Mouse (Mus musculus): ENCODE results near the gene Nop2. TPM values are rescaled to one million over a fixed set of nuclear protein-coding genes. Genes with fewer than 3 reads are reported as not detected.

The Nop2 gene
- polyA plus RNA-seq, 1 experiment from 2014 or later, result 67.2 TPM

DNA sequence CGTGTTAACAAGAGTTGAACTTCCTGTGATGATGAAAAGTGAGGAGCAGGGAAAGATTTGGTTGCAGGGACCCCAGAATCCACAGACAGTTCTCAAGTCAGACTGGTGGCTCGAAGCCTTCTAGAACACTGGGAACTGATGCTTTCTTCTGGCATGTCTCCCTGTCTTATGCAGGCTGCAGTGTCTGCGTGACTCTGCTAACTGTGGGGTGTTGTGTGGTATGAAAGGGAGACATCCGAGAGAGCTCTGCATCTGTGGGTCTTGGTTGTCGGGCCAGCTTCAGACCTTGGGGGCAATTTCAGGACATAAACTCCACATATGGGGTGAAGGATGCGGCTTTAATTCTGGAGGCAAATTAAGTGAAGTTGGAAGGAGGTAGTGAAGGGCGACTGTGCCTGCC lies 14.4 kb downstream of the Nop2 start:
- no peaks in the 10 kb centered on the region for H3K9me3 ChIP-seq (ENCODE audit: control insufficient read depth, low read length)
- H3K27ac ChIP-seq (ENCODE audit: low read depth, low read length), result no peak overlapping the region
- H3K36me3 ChIP-seq (ENCODE audit: control insufficient read depth, insufficient read depth, low read length), result peaks cover 26% of the 10 kb centered on the region
- peak overlapping the region; percentile 80 for H3K9ac ChIP-seq (ENCODE audit: low read depth, low read length)
- H3K27me3 ChIP-seq (ENCODE audit: control insufficient read depth, insufficient read depth, low read length), result no peaks in the 10 kb centered on the region
- no peak for ATAC-seq (ENCODE audit: low FRiP score, low TSS enrichment)
- H3K4me2 ChIP-seq (replicated peaks; ENCODE audit: low read depth, low read length), result peak overlapping the region; percentile 89
- WGBS, result 52% methylated on average over 7 of the region's 7 CpGs
- H3K4me1 ChIP-seq (ENCODE audit: control insufficient read depth, insufficient read depth, low read length), result peaks cover 41% of the 10 kb centered on the region
- H3K4me3 ChIP-seq (ENCODE audit: low read length), result peak overlapping the region; percentile 57

DNA sequence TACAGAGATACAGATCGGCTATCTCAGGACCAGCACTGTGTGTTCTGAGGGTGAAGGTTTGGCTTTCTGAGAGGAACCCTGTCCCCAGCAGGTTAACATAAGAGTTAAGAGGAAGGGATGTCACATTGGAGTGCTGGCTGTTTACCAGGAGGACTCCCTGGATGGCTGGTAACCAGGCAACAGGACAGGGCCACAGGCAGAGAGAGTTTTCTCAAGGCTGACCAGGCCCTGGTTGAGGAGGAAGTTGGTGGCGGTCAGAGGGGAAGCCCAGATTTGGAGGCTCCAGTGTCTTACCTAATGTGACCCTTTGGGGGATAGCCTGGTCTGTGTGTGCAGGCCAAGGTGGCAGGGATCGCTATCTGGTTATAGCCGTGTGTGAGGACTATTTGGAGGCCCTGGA lies 15.1 kb downstream of the Nop2 start:
- Histone ChIP-seq H3K4me1 (ENCODE audit: control insufficient read depth, insufficient read depth, low read length) (peaks cover 41% of the 10 kb centered on the region), H3K9ac (ENCODE audit: low read depth, low read length) (no peak overlapping the region), H3K4me3 (ENCODE audit: low read length) (0 out of 2 replicates have a peak overlapping the region, but pooled peaks have one; percentile 1), H3K36me3 (ENCODE audit: control insufficient read depth, insufficient read depth, low read length) (peaks cover 20% of the 10 kb centered on the region), H3K27me3 (ENCODE audit: control insufficient read depth, insufficient read depth, low read length) (no peaks in the 10 kb centered on the region), H3K9me3 (ENCODE audit: control insufficient read depth, low read length) (no peaks in the 10 kb centered on the region), H3K27ac (ENCODE audit: low read depth, low read length) (peak overlapping the region; percentile 25; the same call in 1 of the 2 replicates), H3K4me2 (replicated peaks; ENCODE audit: low read depth, low read length) (peak overlapping the region; percentile 89)
- no peak for ATAC-seq (ENCODE audit: low FRiP score, low TSS enrichment)
- 71% methylated on average over 4 of the region's 4 CpGs for WGBS

DNA sequence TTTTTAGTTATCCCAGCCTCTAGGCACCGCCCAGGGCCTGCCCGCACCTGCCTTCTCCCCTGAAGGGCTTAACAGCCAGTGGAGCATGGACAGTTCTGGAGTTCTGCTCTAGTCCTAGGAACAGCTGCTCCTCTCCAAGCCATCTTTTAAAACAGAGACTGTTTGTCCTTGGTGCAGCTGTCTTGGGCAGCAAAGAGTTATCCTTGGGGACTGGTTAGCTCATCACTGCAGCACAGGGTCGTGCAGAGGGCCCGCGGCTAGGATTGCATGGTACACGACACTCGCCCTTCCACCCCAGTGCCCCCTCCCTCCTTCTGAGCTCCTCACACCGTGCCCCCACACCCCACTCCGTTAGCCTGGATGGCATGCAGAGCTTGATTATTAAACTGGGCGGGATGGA lies 15.6 kb downstream of the Nop2 start:
- peak; percentile 21; the same call in 1 of the 2 replicates for ATAC-seq (ENCODE audit: low FRiP score, low TSS enrichment)
- peak overlapping the region; percentile 78; the same call in 1 of the 2 replicates for H3K27ac ChIP-seq (ENCODE audit: low read depth, low read length)
- peaks cover 41% of the 10 kb centered on the region for H3K4me1 ChIP-seq (ENCODE audit: control insufficient read depth, insufficient read depth, low read length)
- 34% methylated on average over 10 of the region's 10 CpGs for WGBS
- no peaks in the 10 kb centered on the region for H3K9me3 ChIP-seq (ENCODE audit: control insufficient read depth, low read length)
- 0 out of 2 replicates have a peak overlapping the region, but pooled peaks have one; percentile 2 for H3K9ac ChIP-seq (ENCODE audit: low read depth, low read length)
- no peak overlapping the region for H3K4me3 ChIP-seq (ENCODE audit: low read length)
- H3K27me3 ChIP-seq (ENCODE audit: control insufficient read depth, insufficient read depth, low read length), result no peaks in the 10 kb centered on the region
- peaks cover 14% of the 10 kb centered on the region for H3K36me3 ChIP-seq (ENCODE audit: control insufficient read depth, insufficient read depth, low read length)
- peak overlapping the region; percentile 89; the same call in 1 of the 2 replicates for H3K4me2 ChIP-seq (replicated peaks; ENCODE audit: low read depth, low read length)

DNA sequence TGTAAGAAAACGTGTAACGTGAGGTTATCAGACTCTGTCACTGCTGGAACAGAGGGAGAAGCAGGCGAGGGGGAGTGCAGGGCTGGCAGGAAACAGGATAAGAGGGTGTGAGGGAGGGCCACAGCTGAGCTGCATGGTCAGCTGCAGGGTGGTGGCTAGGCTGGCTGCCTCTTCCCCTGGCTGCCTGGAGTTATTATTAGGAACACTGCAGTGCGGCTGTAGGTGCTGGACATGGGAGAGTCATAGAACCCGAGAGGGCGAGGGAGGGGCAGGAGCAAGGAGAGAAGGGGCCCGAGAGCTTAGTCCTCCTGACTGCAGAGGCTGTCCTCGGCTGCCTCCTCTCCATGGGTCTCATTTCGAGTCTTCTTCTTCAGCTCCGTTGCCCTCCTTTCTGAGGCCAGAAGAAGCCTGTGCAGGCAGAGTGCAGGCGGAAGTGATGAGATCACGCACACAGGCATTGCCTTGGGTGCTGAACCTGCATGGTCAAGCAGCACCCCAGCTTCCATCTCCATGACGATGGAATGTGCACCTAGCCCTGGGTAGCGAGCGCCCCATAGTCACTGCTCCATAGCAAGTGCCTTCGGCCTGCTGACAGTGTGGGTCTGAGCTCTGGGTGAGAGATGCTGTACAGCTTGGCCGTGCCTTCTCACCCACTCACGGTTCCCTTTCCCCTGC lies 16.7 kb downstream of the Nop2 start:
- H3K36me3 ChIP-seq (ENCODE audit: control insufficient read depth, insufficient read depth, low read length), result peaks cover 10% of the 10 kb centered on the region
- no peak overlapping the region; the same call in 1 of the 2 replicates for H3K4me3 ChIP-seq (ENCODE audit: low read length)
- H3K4me1 ChIP-seq (ENCODE audit: control insufficient read depth, insufficient read depth, low read length), result peaks cover 41% of the 10 kb centered on the region
- H3K9ac ChIP-seq (ENCODE audit: low read depth, low read length), result peak overlapping the region; percentile 31
- H3K9me3 ChIP-seq (ENCODE audit: control insufficient read depth, low read length), result no peaks in the 10 kb centered on the region
- peak; percentile 28 for ATAC-seq (ENCODE audit: low FRiP score, low TSS enrichment)
- peak overlapping the region; percentile 8; the same call in 1 of the 2 replicates for H3K4me2 ChIP-seq (replicated peaks; ENCODE audit: low read depth, low read length)
- H3K27ac ChIP-seq (ENCODE audit: low read depth, low read length), result peak overlapping the region; percentile 78
- no peaks in the 10 kb centered on the region for H3K27me3 ChIP-seq (ENCODE audit: control insufficient read depth, insufficient read depth, low read length)
- WGBS, result 43% methylated on average over 18 of the region's 18 CpGs

DNA sequence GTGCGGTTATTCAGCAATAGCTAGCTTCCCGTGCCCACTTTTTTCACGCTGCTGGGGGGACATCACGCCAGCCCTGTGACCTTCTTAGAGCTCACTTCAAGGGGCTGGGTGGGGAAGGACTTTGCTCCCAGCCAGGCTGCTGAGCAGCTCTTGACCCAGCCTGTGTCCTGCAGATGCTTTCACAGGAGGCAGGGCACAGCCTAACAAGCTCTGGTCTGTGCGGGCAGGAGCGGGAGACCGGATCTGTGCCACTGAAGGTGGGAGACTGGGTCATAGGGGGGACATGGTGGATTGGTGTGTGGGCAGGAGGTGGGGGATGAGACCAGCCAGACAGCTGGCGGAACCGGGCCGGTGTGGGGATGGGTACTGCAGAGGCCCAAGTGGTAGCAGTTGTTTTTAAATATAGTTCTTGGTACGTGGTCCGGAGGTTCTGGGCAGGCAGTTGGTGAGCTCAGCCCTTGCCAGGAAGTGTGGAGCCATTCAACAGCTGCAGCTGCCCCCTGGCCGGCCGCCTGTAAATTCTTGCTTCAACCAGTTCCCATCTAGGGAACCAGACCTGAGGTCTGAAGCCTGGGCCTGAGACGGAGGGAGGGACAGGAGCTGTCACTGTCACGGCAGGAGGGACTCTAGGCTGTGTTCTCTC lies 17.3 kb downstream of the Nop2 start:
- H3K27ac ChIP-seq (ENCODE audit: low read depth, low read length), result peak overlapping the region; percentile 78
- H3K4me1 ChIP-seq (ENCODE audit: control insufficient read depth, insufficient read depth, low read length), result peaks cover 41% of the 10 kb centered on the region
- H3K4me3 ChIP-seq (ENCODE audit: low read length), result no peak overlapping the region
- ATAC-seq (ENCODE audit: low FRiP score, low TSS enrichment), result no peak
- peak overlapping the region; percentile 31; the same call in 1 of the 2 replicates for H3K9ac ChIP-seq (ENCODE audit: low read depth, low read length)
- WGBS, result 54% methylated on average over 16 of the region's 16 CpGs
- H3K36me3 ChIP-seq (ENCODE audit: control insufficient read depth, insufficient read depth, low read length), result peaks cover 4% of the 10 kb centered on the region; the same call in 1 of the 2 replicates
- H3K27me3 ChIP-seq (ENCODE audit: control insufficient read depth, insufficient read depth, low read length), result no peaks in the 10 kb centered on the region
- no peaks in the 10 kb centered on the region for H3K9me3 ChIP-seq (ENCODE audit: control insufficient read depth, low read length)
- no peak overlapping the region; the same call in 1 of the 2 replicates for H3K4me2 ChIP-seq (replicated peaks; ENCODE audit: low read depth, low read length)

DNA sequence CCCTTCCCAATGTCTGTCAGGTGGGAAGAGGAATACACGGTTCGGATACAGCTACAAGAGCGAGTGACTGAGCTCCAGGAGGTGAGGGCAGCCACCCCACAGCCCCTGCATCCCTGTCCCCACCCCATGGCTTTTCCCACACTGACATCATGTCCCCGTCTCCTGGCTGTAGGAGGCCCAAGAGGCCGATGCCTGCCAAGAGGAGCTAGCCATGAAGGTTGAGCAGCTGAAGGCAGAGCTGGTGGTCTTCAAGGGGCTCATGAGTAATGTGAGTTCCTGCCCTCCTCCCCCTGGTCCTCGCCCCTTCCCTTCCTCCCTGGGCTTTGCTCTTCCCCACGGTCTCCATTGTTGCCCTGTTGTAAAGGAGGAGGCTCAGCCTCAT lies 17.9 kb downstream of the Nop2 start:
- Histone ChIP-seq H3K4me2 (replicated peaks; ENCODE audit: low read depth, low read length) (no peak overlapping the region), H3K4me3 (ENCODE audit: low read length) (no peak overlapping the region), H3K9me3 (ENCODE audit: control insufficient read depth, low read length) (no peaks in the 10 kb centered on the region), H3K27me3 (ENCODE audit: control insufficient read depth, insufficient read depth, low read length) (no peaks in the 10 kb centered on the region), H3K36me3 (ENCODE audit: control insufficient read depth, insufficient read depth, low read length) (no peaks in the 10 kb centered on the region; the same call in 1 of the 2 replicates), H3K4me1 (ENCODE audit: control insufficient read depth, insufficient read depth, low read length) (peaks cover 41% of the 10 kb centered on the region), H3K27ac (ENCODE audit: low read depth, low read length) (no peak overlapping the region; the same call in 1 of the 2 replicates), H3K9ac (ENCODE audit: low read depth, low read length) (no peak overlapping the region; the same call in 1 of the 2 replicates)
- WGBS, result 70% methylated on average over 7 of the region's 7 CpGs
- no peak for ATAC-seq (ENCODE audit: low FRiP score, low TSS enrichment)

DNA sequence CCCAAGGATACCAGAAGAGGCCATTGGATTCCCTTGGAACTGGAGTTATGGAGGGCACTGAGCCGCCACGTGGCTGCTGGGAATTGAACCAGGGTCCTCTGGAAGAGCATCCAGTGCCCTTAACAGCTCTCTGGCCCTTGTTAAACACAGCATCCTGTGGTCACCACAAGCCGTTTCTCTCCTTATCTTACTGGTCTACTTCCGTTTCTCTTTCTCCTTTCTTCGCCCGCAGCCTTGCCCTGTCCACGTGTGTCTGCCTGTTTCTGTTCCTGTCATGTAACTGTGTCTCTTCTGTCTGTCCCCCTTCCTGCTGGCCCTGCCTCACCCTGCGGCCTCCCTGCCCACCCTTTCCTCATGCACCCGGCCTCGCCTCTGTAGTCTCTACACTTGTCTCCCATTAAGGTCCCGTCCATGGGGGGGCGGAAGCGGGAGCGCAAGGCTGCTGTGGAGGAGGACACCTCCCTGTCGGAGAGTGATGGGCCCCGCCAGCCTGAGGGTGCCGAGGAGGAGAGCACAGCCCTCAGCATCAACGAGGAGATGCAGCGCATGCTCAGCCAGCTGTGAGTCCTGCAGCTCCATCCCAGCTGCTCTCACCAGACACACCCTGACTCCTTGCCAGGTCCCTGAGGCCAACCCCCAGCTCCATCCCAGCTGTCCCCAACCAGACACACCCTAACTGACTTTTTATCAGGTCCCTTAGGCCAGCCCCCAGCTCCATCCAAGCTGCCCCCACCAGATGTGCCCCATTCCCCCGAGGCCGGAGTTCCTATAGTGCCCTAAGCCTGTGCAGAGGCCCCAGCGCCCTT lies 20.7 kb downstream of the Nop2 start:
- H3K9ac ChIP-seq (ENCODE audit: low read depth, low read length), result no peak overlapping the region
- 74% methylated on average over 22 of the region's 22 CpGs for WGBS
- no peak for ATAC-seq (ENCODE audit: low FRiP score, low TSS enrichment)

DNA sequence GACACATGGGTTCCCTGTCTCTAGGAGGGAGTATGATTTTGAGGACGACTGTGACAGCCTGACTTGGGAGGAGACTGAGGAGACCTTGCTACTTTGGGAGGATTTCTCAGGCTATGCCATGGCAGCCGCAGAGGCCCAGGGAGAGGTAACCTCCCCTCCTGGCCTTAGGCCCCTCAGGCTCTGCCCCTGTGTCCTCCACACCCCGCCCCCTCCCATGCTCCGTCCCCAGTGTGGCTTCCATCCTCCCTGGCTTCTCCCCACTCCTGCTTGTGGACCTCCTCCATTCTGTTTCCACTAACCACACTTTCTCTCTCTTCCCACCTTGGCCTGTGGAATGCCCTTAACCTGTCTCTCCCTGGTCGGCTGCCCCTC lies 21.3 kb downstream of the Nop2 start:
- Histone ChIP-seq H3K4me3 (ENCODE audit: low read length) (no peak overlapping the region), H3K9ac (ENCODE audit: low read depth, low read length) (no peak overlapping the region), H3K27me3 (ENCODE audit: control insufficient read depth, insufficient read depth, low read length) (no peaks in the 10 kb centered on the region), H3K27ac (ENCODE audit: low read depth, low read length) (no peak overlapping the region), H3K36me3 (ENCODE audit: control insufficient read depth, insufficient read depth, low read length) (no peaks in the 10 kb centered on the region; the same call in 1 of the 2 replicates), H3K4me1 (ENCODE audit: control insufficient read depth, insufficient read depth, low read length) (peaks cover 25% of the 10 kb centered on the region), H3K4me2 (replicated peaks; ENCODE audit: low read depth, low read length) (no peak overlapping the region), H3K9me3 (ENCODE audit: control insufficient read depth, low read length) (no peaks in the 10 kb centered on the region)
- no peak for ATAC-seq (ENCODE audit: low FRiP score, low TSS enrichment)
- 69% methylated on average over 5 of the region's 5 CpGs for WGBS

More for the DNA sequence above, 20.7 kb downstream of the Nop2 start:
- Histone ChIP-seq H3K27ac (ENCODE audit: low read depth, low read length) (no peak overlapping the region), H3K4me2 (replicated peaks; ENCODE audit: low read depth, low read length) (no peak overlapping the region), H3K9me3 (ENCODE audit: control insufficient read depth, low read length) (no peaks in the 10 kb centered on the region), H3K36me3 (ENCODE audit: control insufficient read depth, insufficient read depth, low read length) (no peaks in the 10 kb centered on the region; the same call in 1 of the 2 replicates), H3K4me3 (ENCODE audit: low read length) (no peak overlapping the region), H3K4me1 (ENCODE audit: control insufficient read depth, insufficient read depth, low read length) (peaks cover 28% of the 10 kb centered on the region), H3K27me3 (ENCODE audit: control insufficient read depth, insufficient read depth, low read length) (no peaks in the 10 kb centered on the region)

Data from kidney, embryonic 14.5 days (tissue).